8 mouse cellular contexts compared by ENCODE assay signal in genomic region chr2:32966184-32966688, GRCm38 (mm10). TPM values are rescaled to one million over a fixed set of nuclear protein-coding genes. Genes with fewer than 3 reads are reported as not detected.
DNase-seq lines count a peak whose midpoint lies in the region; ATAC-seq and TF ChIP-seq lines count a peak whose summit lies in the region.

No protein-coding gene starts in this region.

- WGBS in lung, embryonic 14.5 days = 8% methylated on average over 13 of the region's 13 CpGs
- 12% methylated on average over 13 of the region's 13 CpGs for WGBS in embryonic facial prominence, embryonic 13.5 days
- 9% methylated on average over 13 of the region's 13 CpGs for WGBS in intestine, embryonic 16.5 days
- 11% methylated on average over 13 of the region's 13 CpGs for WGBS in neural tube, embryonic 14.5 days

- no peak for ATAC-seq in lung, embryonic 14.5 days (ENCODE audit: insufficient read depth)
- ATAC-seq in embryonic facial prominence, embryonic 13.5 days (ENCODE audit: insufficient number of reproducible peaks, insufficient read depth, low FRiP score, low TSS enrichment, low read depth) = no peak
- ATAC-seq in intestine, embryonic 16.5 days = no peak; the same call in 1 of the 2 replicates
- ATAC-seq in neural tube, embryonic 14.5 days (ENCODE audit: low read depth) = peak; percentile 26

- peak overlapping the region; percentile 53 for H3K4me3 ChIP-seq in lung, embryonic 14.5 days (ENCODE audit: low read depth, low read length)
- H3K4me3 ChIP-seq in embryonic facial prominence, embryonic 13.5 days = peak overlapping the region; percentile 64
- H3K4me3 ChIP-seq in intestine, embryonic 16.5 days (ENCODE audit: low read length) = peak overlapping the region; percentile 58
- peak overlapping the region; percentile 57 for H3K4me3 ChIP-seq in neural tube, embryonic 14.5 days (ENCODE audit: low read depth, low read length)

- peak overlapping the region; percentile 70 for H3K4me2 ChIP-seq in lung, embryonic 14.5 days
- peak overlapping the region; percentile 90 for H3K4me2 ChIP-seq in embryonic facial prominence, embryonic 13.5 days
- peak overlapping the region; percentile 82 for H3K4me2 ChIP-seq in intestine, embryonic 16.5 days (ENCODE audit: low read depth, low read length)
- H3K4me2 ChIP-seq in neural tube, embryonic 14.5 days (ENCODE audit: low read depth, low read length) = peak overlapping the region; percentile 69

- DNase-seq in lung, embryonic 14.5 days = no peak
- no peak for DNase-seq in lung, postnatal 14 days
- DNase-seq in left cerebral cortex, adult 8-10 months (ENCODE audit: low spot score in 2 of 2) = no peak
- DNase-seq in urinary bladder, postnatal 14 days (ENCODE audit: low spot score) = no peak
- DNase-seq in cerebellum, postnatal 36 days = no peak

- H3K36me3 ChIP-seq in lung, embryonic 14.5 days (ENCODE audit: insufficient read depth) = peaks cover 31% of the 10 kb centered on the region
- H3K36me3 ChIP-seq in embryonic facial prominence, embryonic 13.5 days = peaks cover 26% of the 10 kb centered on the region
- peaks cover 17% of the 10 kb centered on the region for H3K36me3 ChIP-seq in intestine, embryonic 16.5 days (ENCODE audit: control insufficient read depth, insufficient read depth, low read length)
- H3K36me3 ChIP-seq in neural tube, embryonic 14.5 days (ENCODE audit: control insufficient read depth, insufficient read depth, low read length) = peaks cover 12% of the 10 kb centered on the region

- no peaks in the 10 kb centered on the region for H3K27me3 ChIP-seq in lung, embryonic 14.5 days (ENCODE audit: insufficient read depth, low read length)
- H3K27me3 ChIP-seq in embryonic facial prominence, embryonic 13.5 days = no peaks in the 10 kb centered on the region
- no peaks in the 10 kb centered on the region for H3K27me3 ChIP-seq in intestine, embryonic 16.5 days (replicated peaks; ENCODE audit: control insufficient read depth, insufficient read depth, low read length)
- no peaks in the 10 kb centered on the region for H3K27me3 ChIP-seq in neural tube, embryonic 14.5 days (ENCODE audit: control insufficient read depth, insufficient read depth, low read length)

- peak overlapping the region; percentile 99 for H3K27ac ChIP-seq in lung, embryonic 14.5 days (ENCODE audit: low read depth)
- H3K27ac ChIP-seq in embryonic facial prominence, embryonic 13.5 days = peak overlapping the region; percentile 96
- H3K27ac ChIP-seq in intestine, embryonic 16.5 days (ENCODE audit: low read length) = peak overlapping the region; percentile 97
- peak overlapping the region; percentile 95 for H3K27ac ChIP-seq in neural tube, embryonic 14.5 days (ENCODE audit: low read depth, low read length)

- H3K9ac ChIP-seq in lung, embryonic 14.5 days = peak overlapping the region; percentile 73
- peak overlapping the region; percentile 85 for H3K9ac ChIP-seq in embryonic facial prominence, embryonic 13.5 days
- peak overlapping the region; percentile 83 for H3K9ac ChIP-seq in intestine, embryonic 16.5 days (ENCODE audit: low read depth, low read length)
- H3K9ac ChIP-seq in neural tube, embryonic 14.5 days (replicated peaks; ENCODE audit: low read depth, low read length) = peak overlapping the region; percentile 78

- TF ChIP-seq CTCF in lung, embryonic 14.5 days (IDR thresholded peaks at IDR 0.05; ENCODE audit: low read depth) = no peak

- no peaks in the 10 kb centered on the region for H3K9me3 ChIP-seq in lung, embryonic 14.5 days (ENCODE audit: low read depth, low read length)
- H3K9me3 ChIP-seq in embryonic facial prominence, embryonic 13.5 days = no peaks in the 10 kb centered on the region
- no peaks in the 10 kb centered on the region for H3K9me3 ChIP-seq in intestine, embryonic 16.5 days (ENCODE audit: control insufficient read depth, low read length)
- H3K9me3 ChIP-seq in neural tube, embryonic 14.5 days (ENCODE audit: control insufficient read depth, low read length) = no peaks in the 10 kb centered on the region

- peaks cover 6% of the 10 kb centered on the region; the same call in 1 of the 2 replicates for H3K4me1 ChIP-seq in lung, embryonic 14.5 days (ENCODE audit: insufficient read depth)
- H3K4me1 ChIP-seq in embryonic facial prominence, embryonic 13.5 days = peaks cover 48% of the 10 kb centered on the region
- peaks cover 33% of the 10 kb centered on the region for H3K4me1 ChIP-seq in intestine, embryonic 16.5 days (ENCODE audit: control insufficient read depth, insufficient read depth, low read length)
- peaks cover 24% of the 10 kb centered on the region for H3K4me1 ChIP-seq in neural tube, embryonic 14.5 days (ENCODE audit: control insufficient read depth, insufficient read depth, low read length)

RNA-seq across cellular contexts. Expression of gene Lrsam1, which starts 4.8 kb away (rescaled TPM):
- polyA plus RNA-seq in lung, embryonic 14.5 days (2014; fragmentation: Nextera tagmentation; extraction: Ambion mirVana) = 6.4 and 6.6 TPM in 2 replicates
- polyA plus RNA-seq in embryonic facial prominence, embryonic 13.5 days (2015; fragmentation: Nextera tagmentation; extraction: Ambion mirVana) = 13.4 and 13.6 TPM in 2 replicates
- polyA plus RNA-seq in intestine, embryonic 16.5 days (2015; fragmentation: Nextera tagmentation; extraction: Ambion mirVana) = 6.8 and 7.8 TPM in 2 replicates
- polyA plus RNA-seq in neural tube, embryonic 14.5 days (2014; fragmentation: Nextera tagmentation; extraction: Ambion mirVana) = 19.3 and 22.8 TPM in 2 replicates
- 10 to 100 TPM; 37.5 to 44.2 (median 38.6) TPM for total RNA-seq in left cerebral cortex, adult 8-10 months (2022)

RNA-seq across cellular contexts. Expression of gene Rpl12, which starts 4.9 kb away (rescaled TPM):
- 235 and 256 TPM in 2 replicates for polyA plus RNA-seq in lung, embryonic 14.5 days (2014; fragmentation: Nextera tagmentation; extraction: Ambion mirVana)
- polyA plus RNA-seq in embryonic facial prominence, embryonic 13.5 days (2015; fragmentation: Nextera tagmentation; extraction: Ambion mirVana) = 185 and 205 TPM in 2 replicates
- polyA plus RNA-seq in intestine, embryonic 16.5 days (2015; fragmentation: Nextera tagmentation; extraction: Ambion mirVana) = 141 and 162 TPM in 2 replicates
- 99.4 and 113 TPM in 2 replicates for polyA plus RNA-seq in neural tube, embryonic 14.5 days (2014; fragmentation: Nextera tagmentation; extraction: Ambion mirVana)
- total RNA-seq in left cerebral cortex, adult 8-10 months (2022) = 100 to 1,000 TPM; 114 to 127 (median 119) TPM

RNA-seq across cellular contexts. Expression of gene Slc2a8, which starts 15.6 kb away (rescaled TPM):
- polyA plus RNA-seq in lung, embryonic 14.5 days (2014; fragmentation: Nextera tagmentation; extraction: Ambion mirVana) = 12.4 and 14.4 TPM in 2 replicates
- polyA plus RNA-seq in embryonic facial prominence, embryonic 13.5 days (2015; fragmentation: Nextera tagmentation; extraction: Ambion mirVana) = 24.6 and 25.8 TPM in 2 replicates
- 21.5 and 26.6 TPM in 2 replicates for polyA plus RNA-seq in intestine, embryonic 16.5 days (2015; fragmentation: Nextera tagmentation; extraction: Ambion mirVana)
- polyA plus RNA-seq in neural tube, embryonic 14.5 days (2014; fragmentation: Nextera tagmentation; extraction: Ambion mirVana) = 17.6 and 21.2 TPM in 2 replicates
- 10 to 100 TPM; 21.9 to 27.0 (median 24.9) TPM for total RNA-seq in left cerebral cortex, adult 8-10 months (2022)
